Mouse (Mus musculus) olfactory bulb, adult 2 months (tissue): Measurements from ENCODE around the gene Capn2. TPM values are rescaled to one million over a fixed set of nuclear protein-coding genes. Genes with fewer than 3 reads are reported as not detected.

Source experiments
- H3K27ac ChIP-seq: fragments of 200-500 bp; 2 replicates; pipeline ENCODE4 v1.5.1; 2012; ENCODE audit warnings: low read depth, low read length; ENCODE audit not compliant: insufficient read depth
- H3K4me1 ChIP-seq: fragments of 200-500 bp; 2 replicates; pipeline ENCODE4 v1.6.1; 2012; ENCODE audit warnings: low read length; ENCODE audit not compliant: control insufficient read depth, insufficient read depth
- H3K4me3 ChIP-seq: fragments of 200-500 bp; 2 replicates; pipeline ENCODE4 v1.5.1; 2012; ENCODE audit warnings: mild to moderate bottlenecking, low read depth, low read length, moderate library complexity; ENCODE audit not compliant: insufficient read depth
- CTCF ChIP-seq: fragments of 200-500 bp; IDR thresholded peaks from 2 replicates; pipeline ENCODE4 v1.5.1; 2012; ENCODE audit warnings: low read depth, mild to moderate bottlenecking, low read length, moderate library complexity; ENCODE audit not compliant: insufficient read depth
- POLR2A ChIP-seq: fragments of 200-500 bp; IDR thresholded peaks from 2 replicates; pipeline ENCODE4 v1.6.1; 2012; ENCODE audit warnings: mild to moderate bottlenecking, low read depth, low read length, moderate library complexity; ENCODE audit not compliant: insufficient read depth
- WGBS: fragments of 180-500 bp; shearing (Covaris S2); methylation state at CpG from one replicate; pipeline ENCODE4 v1.1.7; 2018; 5-methylcytosine and 5-hydroxymethylcytosine counted together
- polyA plus RNA-seq: library from polyadenylated mRNA; stranded (reverse); fragments of >200 nt; gene quantifications from 2 replicates; pipeline ENCODE4 v1.2.4, GENCODE M21; 2012; ENCODE audit warnings: low replicate concordance; ENCODE audit not compliant: missing spikeins, insufficient read depth, insufficient read length

Capn2 gene
- polyA plus RNA-seq, 1 experiment, result not detected

- peak overlapping the region; percentile 46 for H3K27ac ChIP-seq
Observed at GRCm38 (mm10) chr1:182482991-182483909, 34.2 kb downstream of the Capn2 start.

GRCm38 (mm10) chr1:182481646-182482295 is 35.6 kb downstream of the Capn2 start:
- H3K4me1 ChIP-seq, result no peaks in the 10 kb centered on the region
- TF ChIP-seq POLR2A (no peak), CTCF (no peak)
- no peak overlapping the region for H3K27ac ChIP-seq
- WGBS, result 88% methylated on average over 10 of the region's 10 CpGs
- no peak overlapping the region for H3K4me3 ChIP-seq

More at GRCm38 (mm10) chr1:182482991-182483909, 34.2 kb downstream of the Capn2 start:
- WGBS, result 81% methylated on average over 14 of the region's 14 CpGs
- no peak overlapping the region for H3K4me3 ChIP-seq
- TF ChIP-seq CTCF (no peak), POLR2A (no peak)
- 0 out of 2 replicates have a peak, but pooled peaks cover 2% of the 10 kb centered on the region for H3K4me1 ChIP-seq

- TF ChIP-seq POLR2A, result no peak
- no peak for TF ChIP-seq CTCF
- H3K27ac ChIP-seq, result no peak overlapping the region
- 93% methylated on average over 7 of the region's 7 CpGs for WGBS
- H3K4me1 ChIP-seq, result no peaks in the 10 kb centered on the region
- no peak overlapping the region for H3K4me3 ChIP-seq
Observed at GRCm38 (mm10) chr1:182481138-182481537, 36.3 kb downstream of the Capn2 start.

DNA sequence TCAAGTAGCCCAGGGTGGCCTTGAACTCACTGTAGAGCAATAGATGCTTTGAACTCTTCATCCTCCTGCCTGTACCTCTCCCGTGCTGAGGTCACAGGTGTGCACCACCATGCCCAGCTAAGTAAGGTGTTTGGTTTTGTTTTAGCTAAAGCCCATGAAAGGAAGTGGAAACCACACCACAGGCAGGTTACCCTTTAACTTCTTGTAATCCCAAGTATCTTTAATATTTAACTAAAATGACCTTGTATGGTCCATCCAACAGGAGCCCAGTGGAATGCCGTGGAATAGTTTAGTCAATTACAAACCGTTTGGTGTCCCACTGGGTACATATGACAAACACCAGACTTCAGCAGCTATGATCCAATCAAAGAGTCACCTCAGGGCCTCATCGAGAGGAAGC is 38.5 kb downstream of the Capn2 start:
- Histone ChIP-seq H3K4me3 (no peak overlapping the region), H3K27ac (no peak overlapping the region), H3K4me1 (no peaks in the 10 kb centered on the region)
- 87% methylated on average over 4 of the region's 4 CpGs for WGBS
- TF ChIP-seq POLR2A, result no peak
- TF ChIP-seq CTCF, result no peak

DNA sequence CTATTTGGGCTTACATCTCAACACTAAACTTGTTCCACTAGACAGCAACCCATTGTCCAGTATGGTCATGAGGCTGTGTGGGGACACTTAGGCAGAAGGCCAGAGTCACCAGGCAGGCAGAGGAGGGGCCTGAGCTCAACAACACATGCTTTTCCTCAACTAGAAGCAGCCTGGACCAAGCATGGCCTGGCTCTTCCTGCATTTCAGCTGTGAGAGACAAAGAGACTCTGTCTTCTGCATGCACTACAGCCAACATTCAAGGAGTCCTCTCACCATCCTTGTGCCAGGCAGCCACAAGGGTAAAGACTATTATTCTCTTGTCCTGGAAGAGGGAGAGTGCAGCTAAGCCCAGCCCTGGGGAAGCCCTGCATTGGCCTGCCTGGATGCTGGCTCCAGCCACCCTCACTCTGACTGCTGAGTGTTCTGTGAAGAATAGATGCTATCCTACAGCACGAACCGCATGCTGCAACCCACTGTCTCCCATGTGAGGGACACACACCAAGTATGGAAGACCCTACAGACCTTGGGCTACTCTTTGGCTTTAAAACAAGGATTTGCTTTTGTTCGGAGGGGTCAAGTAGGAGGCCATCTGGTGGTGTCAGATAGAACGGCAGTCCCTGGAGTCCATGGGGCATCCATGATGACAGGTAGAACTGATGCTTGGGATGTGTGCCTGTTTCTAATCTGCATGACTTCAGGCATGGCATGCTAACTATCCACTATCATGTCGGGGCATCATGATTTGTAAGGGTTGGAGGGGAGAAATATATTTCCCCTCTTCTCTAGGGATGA is 42.2 kb downstream of the Capn2 start:
- 81% methylated on average over 5 of the region's 5 CpGs for WGBS
- TF ChIP-seq CTCF, result no peak
- TF ChIP-seq POLR2A, result no peak
- H3K4me1 ChIP-seq, result no peaks in the 10 kb centered on the region
- H3K27ac ChIP-seq, result peak overlapping the region; percentile 71; the same call in 1 of the 2 replicates
- no peak overlapping the region for H3K4me3 ChIP-seq

DNA sequence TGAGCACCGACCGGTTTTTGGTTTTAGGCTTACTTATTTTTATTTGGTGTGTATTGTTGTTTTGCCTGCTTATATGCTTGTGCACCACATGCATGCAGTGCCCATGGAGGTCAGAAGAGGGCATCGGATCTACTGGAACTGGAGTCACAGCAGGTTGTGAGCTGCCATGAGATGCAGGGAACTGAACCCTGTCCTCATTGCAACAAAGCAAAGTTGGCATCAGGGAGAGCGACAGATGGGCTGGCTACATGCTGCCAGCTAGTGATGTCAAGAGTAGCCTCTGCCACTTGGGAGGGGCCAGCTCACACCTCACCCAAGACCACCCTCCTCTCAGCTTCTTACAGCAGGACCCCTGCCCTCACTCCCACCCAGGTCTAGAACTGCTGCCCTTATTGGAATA is 51.4 kb downstream of the Capn2 start:
- Histone ChIP-seq H3K4me1 (peaks cover 10% of the 10 kb centered on the region), H3K4me3 (no peak overlapping the region), H3K27ac (no peak overlapping the region)
- no peak for TF ChIP-seq CTCF
- no peak for TF ChIP-seq POLR2A
- 88% methylated on average over 4 of the region's 4 CpGs for WGBS

DNA sequence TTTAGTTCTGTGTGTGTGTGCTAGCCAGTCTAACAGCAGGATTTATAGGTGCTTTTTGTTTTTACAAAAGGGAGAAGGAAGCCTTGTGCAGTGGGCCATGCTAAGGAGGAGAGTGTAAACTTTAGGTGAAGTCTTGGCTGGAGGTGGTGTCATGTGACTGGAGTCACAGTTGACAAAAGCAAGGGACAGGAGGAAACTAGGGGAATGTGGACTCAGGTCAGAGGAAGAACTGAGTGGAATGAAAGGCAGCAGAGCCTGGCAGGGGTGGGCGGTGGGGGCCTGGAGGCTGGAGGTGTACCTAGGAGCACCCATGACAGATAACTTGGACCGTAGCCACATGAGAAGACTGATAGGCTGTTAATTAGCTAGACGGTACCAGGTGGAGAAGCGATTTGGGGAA is 52.1 kb downstream of the Capn2 start:
- Histone ChIP-seq H3K4me3 (no peak overlapping the region), H3K4me1 (peaks cover 12% of the 10 kb centered on the region), H3K27ac (no peak overlapping the region)
- TF ChIP-seq CTCF (no peak), POLR2A (no peak)
- 70% methylated on average over 4 of the region's 4 CpGs for WGBS

DNA sequence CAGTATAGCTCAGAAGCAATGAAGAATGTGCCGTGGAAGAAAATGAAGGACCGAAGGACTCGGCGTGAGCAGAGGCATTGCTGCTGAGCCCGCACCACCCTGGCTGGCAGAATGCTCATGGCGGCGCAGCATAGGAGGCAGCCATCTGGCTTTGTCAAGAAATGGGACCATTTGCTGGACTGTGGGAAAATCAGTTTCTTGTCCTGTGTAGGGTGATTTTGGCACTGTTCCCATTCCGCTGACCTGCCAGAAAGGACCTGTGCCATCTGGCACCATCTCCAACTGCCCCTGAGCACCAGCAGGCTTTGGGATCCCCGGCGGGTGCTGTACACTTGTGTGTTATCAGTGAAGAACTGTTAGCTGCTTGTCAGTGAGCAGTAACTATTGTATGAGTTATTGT is 55.6 kb downstream of the Capn2 start:
- 0 out of 2 replicates have a peak overlapping the region, but pooled peaks have one; percentile 26 for H3K27ac ChIP-seq
- peaks cover 22% of the 10 kb centered on the region for H3K4me1 ChIP-seq
- 55% methylated on average over 10 of the region's 10 CpGs for WGBS
- no peak overlapping the region for H3K4me3 ChIP-seq
- no peak for TF ChIP-seq POLR2A
- TF ChIP-seq CTCF, result no peak

DNA sequence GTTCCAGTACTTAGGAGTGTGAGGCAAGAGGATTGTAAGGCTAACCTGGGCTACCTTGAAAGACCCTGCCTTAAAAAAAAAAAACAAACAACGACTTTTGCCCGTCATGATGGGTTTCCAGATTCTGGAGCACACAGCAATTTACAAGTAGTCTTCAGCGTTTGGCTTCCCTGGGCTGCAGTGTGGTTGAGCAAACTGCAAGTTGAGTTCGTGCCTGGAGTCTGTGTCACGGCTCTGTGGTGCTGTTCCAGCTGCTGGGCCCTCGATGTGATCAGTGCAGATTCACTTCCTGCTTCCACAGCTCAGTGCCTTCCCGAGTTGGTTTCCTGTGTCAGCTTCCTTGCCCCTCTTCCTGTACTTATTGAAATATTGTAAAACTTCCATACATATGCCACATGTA is 56.1 kb downstream of the Capn2 start:
- peak overlapping the region; percentile 90 for H3K27ac ChIP-seq
- 11% methylated on average over 7 of the region's 7 CpGs for WGBS
- H3K4me3 ChIP-seq, result no peak overlapping the region
- TF ChIP-seq POLR2A (no peak), CTCF (no peak)
- peaks cover 22% of the 10 kb centered on the region for H3K4me1 ChIP-seq
